Mouse (Mus musculus) lung, embryonic 14.5 days (tissue): Measurements from ENCODE around the gene Telo2. TPM values are rescaled to one million over a fixed set of nuclear protein-coding genes. Genes with fewer than 3 reads are reported as not detected.

ENCODE experiments used
- ATAC-seq: fragments of 200-750 bp; cut with Nextera tagmentation; 2 replicates; pipeline ENCODE4 v1.8.0; 2017; ENCODE audit warnings: mild to moderate bottlenecking, moderate TSS enrichment, moderate library complexity; ENCODE audit not compliant: insufficient read depth
- DNase-seq: peaks from one replicate; pipeline ENCODE4 v3.0.0-alpha.2; 2015
- H3K27ac ChIP-seq: fragments of 300-500 bp; sonication (generic); 2 replicates; pipeline ENCODE4 v1.5.1; 2014; ENCODE audit warnings: low read depth, mild to moderate bottlenecking, moderate library complexity
- H3K27me3 ChIP-seq: fragments of 300-500 bp; sonication (generic); 2 replicates; pipeline ENCODE4 v1.6.1; 2014; ENCODE audit warnings: low read length, control low read depth; ENCODE audit not compliant: insufficient read depth
- H3K36me3 ChIP-seq: fragments of 300-500 bp; sonication (generic); 2 replicates; pipeline ENCODE4 v1.6.1; 2014; ENCODE audit warnings: control low read depth; ENCODE audit not compliant: insufficient read depth
- H3K4me1 ChIP-seq: fragments of 300-500 bp; sonication (generic); 2 replicates; pipeline ENCODE4 v1.6.1; 2014; ENCODE audit warnings: antibody characterized with exemption, control low read depth; ENCODE audit not compliant: insufficient read depth
- H3K4me2 ChIP-seq: fragments of 300-500 bp; sonication (generic); 2 replicates; pipeline ENCODE4 v1.6.1; 2014; ENCODE audit warnings: mild to moderate bottlenecking
- H3K4me3 ChIP-seq: fragments of 300-500 bp; sonication (generic); 2 replicates; pipeline ENCODE4 v1.5.1; 2014; ENCODE audit warnings: low read depth, low read length
- H3K9ac ChIP-seq: fragments of 300-500 bp; sonication (generic); 2 replicates; pipeline ENCODE4 v1.6.1; 2014
- H3K9me3 ChIP-seq: fragments of 300-500 bp; sonication (generic); 2 replicates; pipeline ENCODE4 v1.6.1; 2016; ENCODE audit warnings: low read depth, low read length, control low read depth
- CTCF ChIP-seq: IDR thresholded peaks from 2 replicates; pipeline ENCODE4 v1.5.1; 2016; ENCODE audit warnings: antibody characterized with exemption, low read depth
- WGBS: fragments of 180-500 bp; shearing (Covaris S2); extraction: QIAGEN DNeasy Blood & Tissue Kit; methylation state at CpG from one replicate; pipeline ENCODE4 v1.1.7; 2014; 5-methylcytosine and 5-hydroxymethylcytosine counted together
- polyA plus RNA-seq: library from polyadenylated mRNA; unstranded; fragments of >200 nt; fragmentation: Nextera tagmentation; extraction: Ambion mirVana; gene quantifications from 2 replicates; pipeline ENCODE4 v1.2.1, GENCODE M21; 2014

The Telo2 gene
- polyA plus RNA-seq, 1 experiment from 2014 or later = 46.5 TPM

GRCm38 (mm10) chr17:25076906-25077305 is 38.9 kb downstream of the Telo2 start:
- TF ChIP-seq CTCF = no peak
- no peak overlapping the region for H3K27ac ChIP-seq
- DNase-seq = no peak
- peak overlapping the region; percentile 55 for H3K4me2 ChIP-seq
- no peaks in the 10 kb centered on the region for H3K9me3 ChIP-seq
- no peak for ATAC-seq
- no peak overlapping the region for H3K9ac ChIP-seq
- H3K27me3 ChIP-seq = no peaks in the 10 kb centered on the region
- H3K4me3 ChIP-seq = peak overlapping the region; percentile 46; the same call in 1 of the 2 replicates
- WGBS = 90% methylated on average over 4 of the region's 4 CpGs
- H3K36me3 ChIP-seq = 0 out of 2 replicates have a peak, but pooled peaks cover 15% of the 10 kb centered on the region
- H3K4me1 ChIP-seq = peaks cover 25% of the 10 kb centered on the region

- Histone ChIP-seq H3K4me2 (no peak overlapping the region), H3K9ac (no peak overlapping the region), H3K27ac (peak overlapping the region; percentile 50; the same call in 1 of the 2 replicates), H3K27me3 (no peaks in the 10 kb centered on the region), H3K9me3 (no peaks in the 10 kb centered on the region), H3K4me3 (no peak overlapping the region), H3K4me1 (peaks cover 7% of the 10 kb centered on the region; the same call in 1 of the 2 replicates), H3K36me3 (peaks cover 58% of the 10 kb centered on the region)
- no peak for ATAC-seq
- DNase-seq = peak; percentile 16
- no peak for TF ChIP-seq CTCF
- 56% methylated on average over 2 of the region's 2 CpGs for WGBS
These were observed 47.1 kb downstream of the Telo2 start for GRCm38 (mm10) chr17:25068690-25069089.

GRCm38 (mm10) chr17:25067442-25067851 is 48.3 kb downstream of the Telo2 start:
- TF ChIP-seq CTCF = no peak
- Histone ChIP-seq H3K9me3 (no peaks in the 10 kb centered on the region), H3K9ac (no peak overlapping the region), H3K4me3 (no peak overlapping the region), H3K27me3 (no peaks in the 10 kb centered on the region), H3K27ac (peak overlapping the region; percentile 51; the same call in 1 of the 2 replicates), H3K4me2 (0 out of 2 replicates have a peak overlapping the region, but pooled peaks have one; percentile 10), H3K4me1 (peaks cover 7% of the 10 kb centered on the region; the same call in 1 of the 2 replicates), H3K36me3 (peaks cover 68% of the 10 kb centered on the region)
- DNase-seq (peak; percentile 59), ATAC-seq (no peak)
- 52% methylated on average over 8 of the region's 8 CpGs for WGBS

- Histone ChIP-seq H3K4me3 (no peak overlapping the region), H3K27me3 (no peaks in the 10 kb centered on the region), H3K4me2 (no peak overlapping the region), H3K27ac (no peak overlapping the region), H3K9ac (no peak overlapping the region), H3K9me3 (no peaks in the 10 kb centered on the region), H3K4me1 (peaks cover 7% of the 10 kb centered on the region; the same call in 1 of the 2 replicates), H3K36me3 (peaks cover 72% of the 10 kb centered on the region)
- DNase-seq = no peak
- WGBS = 91% methylated on average over 7 of the region's 7 CpGs
- no peak for TF ChIP-seq CTCF
- ATAC-seq = no peak
These were observed 49.2 kb downstream of the Telo2 start for GRCm38 (mm10) chr17:25066595-25066994.

- DNase-seq = no peak
- Histone ChIP-seq H3K9ac (no peak overlapping the region), H3K27ac (no peak overlapping the region), H3K27me3 (no peaks in the 10 kb centered on the region), H3K36me3 (peaks cover 81% of the 10 kb centered on the region), H3K4me1 (peaks cover 7% of the 10 kb centered on the region; the same call in 1 of the 2 replicates), H3K4me3 (no peak overlapping the region), H3K9me3 (no peaks in the 10 kb centered on the region), H3K4me2 (no peak overlapping the region)
- 88% methylated on average over 3 of the region's 3 CpGs for WGBS
- TF ChIP-seq CTCF = no peak
- ATAC-seq = no peak
These were observed 50.6 kb downstream of the Telo2 start for GRCm38 (mm10) chr17:25065189-25065588.

- no peaks in the 10 kb centered on the region for H3K9me3 ChIP-seq
- ATAC-seq = peak; percentile 67; the same call in 1 of the 2 replicates
- peaks cover 7% of the 10 kb centered on the region; the same call in 1 of the 2 replicates for H3K4me1 ChIP-seq
- peaks cover 72% of the 10 kb centered on the region for H3K36me3 ChIP-seq
- H3K27me3 ChIP-seq = no peaks in the 10 kb centered on the region
- peak; percentile 66 for DNase-seq
- TF ChIP-seq CTCF = 0 out of 2 replicates have a peak, but pooled peaks have one; percentile 7
- H3K4me3 ChIP-seq = no peak overlapping the region
- no peak overlapping the region for H3K4me2 ChIP-seq
- H3K9ac ChIP-seq = no peak overlapping the region
- H3K27ac ChIP-seq = peak overlapping the region; percentile 37; the same call in 1 of the 2 replicates
- WGBS = 43% methylated on average over 9 of the region's 9 CpGs
These were observed 51.4 kb downstream of the Telo2 start for GRCm38 (mm10) chr17:25064351-25064750.

GRCm38 (mm10) chr17:25063872-25064271 is 51.9 kb downstream of the Telo2 start:
- Histone ChIP-seq H3K27ac (peak overlapping the region; percentile 37; the same call in 1 of the 2 replicates), H3K27me3 (no peaks in the 10 kb centered on the region), H3K9ac (no peak overlapping the region), H3K4me2 (no peak overlapping the region), H3K9me3 (no peaks in the 10 kb centered on the region), H3K36me3 (peaks cover 70% of the 10 kb centered on the region), H3K4me1 (peaks cover 7% of the 10 kb centered on the region; the same call in 1 of the 2 replicates), H3K4me3 (no peak overlapping the region)
- DNase-seq (peak; percentile 54), ATAC-seq (peak; percentile 57; the same call in 1 of the 2 replicates)
- TF ChIP-seq CTCF = no peak
- 45% methylated on average over 12 of the region's 12 CpGs for WGBS
